ENCODE assay signal across 8 mouse cellular contexts in the genomic region with DNA sequence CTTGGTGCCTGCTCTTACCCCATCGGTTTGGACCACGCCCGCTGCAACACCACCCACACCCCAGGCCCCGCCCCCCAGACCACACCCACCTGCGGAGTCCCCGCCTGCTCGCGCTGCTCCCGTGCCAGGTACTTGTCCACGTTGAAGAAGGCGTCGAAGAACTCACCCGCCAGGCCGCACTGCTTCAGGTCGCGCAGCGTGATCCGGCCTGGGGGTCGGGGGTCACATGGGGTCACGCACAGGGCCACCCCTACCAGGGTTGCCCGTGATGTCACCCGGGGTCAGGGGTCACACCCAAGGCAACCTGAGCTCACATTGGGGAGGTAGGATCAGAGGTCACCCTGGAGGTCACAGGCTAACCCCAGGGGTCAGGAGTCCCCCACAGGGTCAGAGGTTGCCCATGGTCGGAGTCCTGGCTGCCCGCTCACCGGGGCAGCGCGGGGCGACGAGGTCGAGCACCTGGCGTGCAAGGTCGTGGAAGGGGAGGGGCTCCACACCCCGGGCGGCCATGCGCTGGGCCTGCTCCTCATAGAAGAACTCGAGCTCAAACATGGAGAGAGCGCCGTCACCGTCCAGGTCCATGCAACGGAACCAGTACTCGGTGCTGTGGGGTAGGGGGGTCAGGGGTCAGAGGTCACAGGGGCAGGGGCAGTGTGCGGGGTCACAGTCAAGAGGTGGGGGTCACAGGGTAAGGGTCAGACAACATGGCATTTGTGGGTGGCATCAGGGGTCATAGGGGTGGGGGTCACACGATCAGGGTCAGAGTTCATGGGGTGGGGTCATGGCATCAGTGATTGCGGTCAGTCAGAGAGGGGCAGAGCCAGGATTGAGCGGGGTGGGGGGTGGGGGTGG. TPM values are rescaled to one million over a fixed set of nuclear protein-coding genes. Genes with fewer than 3 reads are reported as not detected.
DNase-seq lines count a peak whose midpoint lies in the region; ATAC-seq lines count a peak whose summit lies in the region.

No protein-coding gene starts in this region.

- no peak overlapping the region for H3K27ac ChIP-seq in embryonic facial prominence, embryonic 14.5 days (replicated peaks; ENCODE audit: low read depth, low read length)
- H3K27ac ChIP-seq in limb, embryonic 11.5 days (replicated peaks; ENCODE audit: low read depth, low read length) = no peak overlapping the region

- 97% methylated on average over 45 of the region's 45 CpGs for WGBS in embryonic facial prominence, embryonic 14.5 days
- 97% methylated on average over 45 of the region's 45 CpGs for WGBS in limb, embryonic 11.5 days

- peak; percentile 36 for DNase-seq in cerebellum, adult 11 months
- DNase-seq in spleen, adult 18-20 months = peak; percentile 6 to 20
- no peak for DNase-seq in spleen, adult 12 weeks (ENCODE audit: low spot score)
- peak; percentile 1 for DNase-seq in embryonic facial prominence, embryonic 14.5 days (ENCODE audit: low spot score)
- peak; percentile 26 for DNase-seq in induced T-regulatory cell, adult 2 months (ENCODE audit: low read depth)
- DNase-seq in limb, embryonic 11.5 days (ENCODE audit: low spot score) = peak; percentile 24
- DNase-seq in splenic B cell, adult 2 months (ENCODE audit: low read depth, low spot score) = peak; percentile 31

- H3K4me1 ChIP-seq in embryonic facial prominence, embryonic 14.5 days (ENCODE audit: control insufficient read depth, insufficient read depth, low read length) = no peaks in the 10 kb centered on the region
- H3K4me1 ChIP-seq in limb, embryonic 11.5 days (ENCODE audit: control insufficient read depth, insufficient read depth, low read length) = no peaks in the 10 kb centered on the region

- H3K9ac ChIP-seq in embryonic facial prominence, embryonic 14.5 days (ENCODE audit: low read depth, low read length) = no peak overlapping the region
- H3K9ac ChIP-seq in limb, embryonic 11.5 days (ENCODE audit: low read length) = no peak overlapping the region

- ATAC-seq in cerebellum, adult (ENCODE audit: insufficient number of reproducible peaks, low FRiP score, low TSS enrichment) = no peak
- ATAC-seq in embryonic facial prominence, embryonic 14.5 days (ENCODE audit: low read depth) = no peak
- peak; percentile 27 for ATAC-seq in limb, embryonic 11.5 days (ENCODE audit: insufficient number of reproducible peaks, low FRiP score, low TSS enrichment, low read depth)

- H3K27me3 ChIP-seq in embryonic facial prominence, embryonic 14.5 days (replicated peaks; ENCODE audit: control insufficient read depth, insufficient read depth, low read length) = no peaks in the 10 kb centered on the region
- H3K27me3 ChIP-seq in limb, embryonic 11.5 days (ENCODE audit: control insufficient read depth, insufficient read depth, low read length) = no peaks in the 10 kb centered on the region
- no peaks in the 10 kb centered on the region for H3K27me3 ChIP-seq in splenic B cell, adult 2 months (ENCODE audit: control insufficient read depth, insufficient read depth, low read length, poor library complexity, severe bottlenecking)

- no peak overlapping the region for H3K4me2 ChIP-seq in embryonic facial prominence, embryonic 14.5 days (ENCODE audit: low read depth, low read length)
- no peak overlapping the region for H3K4me2 ChIP-seq in limb, embryonic 11.5 days (ENCODE audit: low read depth, severe bottlenecking)

- no peak overlapping the region for H3K4me3 ChIP-seq in embryonic facial prominence, embryonic 14.5 days (ENCODE audit: low read depth, low read length)
- no peak overlapping the region; the same call in 1 of the 2 replicates for H3K4me3 ChIP-seq in limb, embryonic 11.5 days (ENCODE audit: low read depth, low read length)

- peaks cover 36% of the 10 kb centered on the region for H3K36me3 ChIP-seq in embryonic facial prominence, embryonic 14.5 days (ENCODE audit: control insufficient read depth, insufficient read depth, low read length)
- H3K36me3 ChIP-seq in limb, embryonic 11.5 days (ENCODE audit: control insufficient read depth, insufficient read depth, low read length) = peaks cover 31% of the 10 kb centered on the region
- peaks cover 19% of the 10 kb centered on the region for H3K36me3 ChIP-seq in splenic B cell, adult 2 months (ENCODE audit: control insufficient read depth, insufficient read depth, low read length, poor library complexity, severe bottlenecking)

- H3K9me3 ChIP-seq in embryonic facial prominence, embryonic 14.5 days (ENCODE audit: control insufficient read depth, low read length) = peaks cover 35% of the 10 kb centered on the region
- peaks cover 17% of the 10 kb centered on the region; the same call in 1 of the 2 replicates for H3K9me3 ChIP-seq in limb, embryonic 11.5 days (ENCODE audit: control insufficient read depth, low read length)

RNA-seq across cellular contexts. Expression of a gene that starts 34.8 kb away (rescaled TPM):
- 110 and 141 TPM in 2 replicates for polyA plus RNA-seq in embryonic facial prominence, embryonic 14.5 days (2014; fragmentation: Nextera tagmentation; extraction: Ambion mirVana)
- polyA plus RNA-seq in limb, embryonic 11.5 days (2014; fragmentation: Nextera tagmentation; extraction: Ambion mirVana) = 97.9 and 99.4 TPM in 2 replicates

RNA-seq across cellular contexts. Expression of a gene that starts 51.7 kb away (rescaled TPM):
- polyA plus RNA-seq in embryonic facial prominence, embryonic 14.5 days (2014; fragmentation: Nextera tagmentation; extraction: Ambion mirVana) = not detected in 2 replicates
- not detected in 2 replicates for polyA plus RNA-seq in limb, embryonic 11.5 days (2014; fragmentation: Nextera tagmentation; extraction: Ambion mirVana)
